Mouse (Mus musculus): ENCODE results near the gene Klrc3. TPM values are rescaled to one million over a fixed set of nuclear protein-coding genes. Genes with fewer than 3 reads are reported as not detected.
"Not testable (repeated sequence)": the region's sequence is repeated elsewhere in the genome, so short reads cannot be mapped to it uniquely, and the experiment has no call there.

The Klrc3 gene
- total RNA-seq (2021) = not detected
- long read RNA-seq = 0 reads

DNA sequence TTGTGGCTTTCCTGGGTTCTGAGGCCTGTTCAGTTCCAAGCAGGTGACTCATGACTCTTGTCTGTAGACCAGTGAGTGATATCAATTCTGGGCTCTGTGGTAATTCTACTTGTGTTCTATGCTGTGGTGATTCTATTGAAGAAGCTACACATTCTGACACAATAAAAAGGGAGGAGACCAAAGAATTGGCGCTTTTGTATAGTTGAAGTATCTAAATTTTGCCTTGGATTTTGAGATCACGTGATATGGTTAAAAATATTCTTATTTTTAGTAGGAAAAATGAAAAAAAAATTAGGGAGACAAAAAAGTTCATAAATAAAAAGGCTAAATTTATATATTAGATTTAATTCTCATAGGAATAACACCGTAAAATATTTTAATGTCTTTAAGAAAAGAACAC is at the start of gene Klrc3:
Gene Klrc3, minus strand, starts transcription at position 101 of the 400 bp plus-strand sequence.
- not testable (repeated sequence) for DNase-seq (ENCODE audit: low spot score in 2 of 2)

DNA sequence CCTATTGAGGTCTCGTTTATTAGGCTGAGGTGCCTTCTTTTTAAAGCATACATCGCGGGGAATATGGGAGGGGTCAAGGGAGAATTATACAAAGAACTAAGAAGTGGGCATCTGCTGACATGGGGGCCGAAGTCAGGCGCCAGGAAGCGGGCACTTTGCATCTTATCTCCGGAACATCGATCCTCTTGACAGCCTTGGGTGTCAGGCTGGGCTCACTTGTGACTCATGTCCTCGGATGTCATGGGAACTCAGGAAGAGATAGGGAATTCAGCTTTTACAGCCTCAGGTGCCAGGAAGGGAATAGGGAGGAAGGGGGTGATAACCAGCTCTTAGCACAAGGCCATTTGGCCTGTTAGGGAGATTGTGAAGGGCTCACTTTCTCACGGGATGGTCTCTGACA is 48.3 kb upstream of the Klrc3 start:
- not testable (repeated sequence) for DNase-seq (ENCODE audit: low spot score in 2 of 2)

DNA sequence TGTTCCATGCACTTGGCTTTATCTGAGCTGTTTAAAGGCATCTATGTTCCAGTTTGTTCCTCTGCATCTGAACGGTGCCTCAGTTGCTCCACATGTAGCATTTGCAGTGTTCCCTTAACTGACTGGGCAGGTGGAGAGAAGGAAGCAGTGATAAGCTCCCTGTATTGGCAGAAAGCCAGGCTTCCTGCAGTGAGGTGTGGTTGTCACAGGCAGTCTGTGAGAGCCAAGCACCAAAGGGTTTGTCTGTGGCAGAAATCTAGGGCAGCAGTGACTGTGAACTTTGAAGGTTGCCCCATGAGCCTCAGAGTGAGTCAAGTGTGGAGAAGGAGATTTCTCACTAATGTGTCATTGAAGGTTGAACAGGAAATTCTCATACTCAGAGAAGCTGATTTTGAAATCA is 37.2 kb upstream of the Klrc3 start:
- no peak for DNase-seq (ENCODE audit: low spot score in 2 of 2)

DNA sequence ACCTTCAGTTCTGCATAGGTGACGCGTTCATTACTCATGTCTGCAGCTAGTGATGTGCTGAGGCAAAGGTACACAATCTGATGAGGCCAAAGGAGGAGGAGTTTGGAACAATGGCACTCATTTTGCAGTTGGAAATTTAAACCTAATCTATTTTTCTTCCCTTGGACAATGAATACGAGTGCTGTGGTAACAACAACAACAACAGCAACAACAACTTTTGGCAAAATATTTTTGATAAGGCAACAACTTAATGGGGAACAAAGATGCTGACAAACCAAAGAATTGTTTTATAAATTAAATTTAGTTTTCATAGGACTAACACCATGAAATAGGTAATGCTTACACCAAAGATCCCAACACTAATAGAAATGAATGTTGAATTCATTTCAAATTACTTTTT is 35.7 kb upstream of the Klrc3 start, which contains the start of gene Klrc1:
Gene Klrc1, minus strand, starts transcription at position 101 of the 400 bp plus-strand sequence.
- DNase-seq (ENCODE audit: low spot score in 2 of 2) = no peak

DNA sequence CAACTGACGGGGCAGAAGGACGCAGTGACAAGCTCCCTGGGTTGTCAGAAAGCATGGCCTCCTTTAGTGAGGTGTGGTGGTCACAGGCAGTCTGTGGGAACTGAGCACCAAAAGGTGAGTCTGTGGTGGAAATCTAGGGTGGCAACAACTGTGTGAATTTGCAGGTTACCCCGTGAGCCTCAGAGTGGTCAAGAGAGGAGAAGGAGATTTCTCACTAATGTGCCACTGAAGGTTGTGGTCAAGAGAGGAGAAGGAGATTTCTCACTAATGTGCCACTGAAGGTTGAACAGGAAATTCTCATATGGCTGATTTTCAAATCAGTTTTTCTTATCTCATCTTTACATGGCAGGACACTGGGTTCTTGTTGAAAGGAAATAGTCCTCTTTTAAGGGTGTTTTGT is 18.2 kb upstream of the Klrc3 start:
- not testable (repeated sequence) for DNase-seq (ENCODE audit: low spot score in 2 of 2)

DNA sequence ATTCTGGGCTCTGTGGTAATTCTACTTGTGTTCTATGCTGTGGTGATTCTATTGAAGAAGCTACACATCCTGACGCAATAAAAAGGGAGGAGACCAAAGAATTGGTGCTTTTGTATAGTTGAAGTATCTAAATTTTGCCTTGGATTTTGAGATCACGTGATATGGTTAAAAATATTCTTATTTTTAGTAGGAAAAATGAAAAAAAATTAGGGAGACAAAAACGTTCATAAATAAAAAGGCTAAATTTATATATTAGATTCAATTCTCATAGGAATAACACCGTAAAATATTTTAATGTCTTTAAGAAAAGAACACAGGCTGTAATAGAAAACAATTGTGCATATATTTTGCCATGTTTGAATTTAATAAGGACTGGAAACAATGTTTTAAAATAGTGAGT is 17.5 kb upstream of the Klrc3 start, which contains the start of gene Klrc2:
Gene Klrc2, minus strand, starts transcription at position 101 of the 400 bp plus-strand sequence.
- DNase-seq (ENCODE audit: low spot score in 2 of 2) = not testable (repeated sequence)

DNA sequence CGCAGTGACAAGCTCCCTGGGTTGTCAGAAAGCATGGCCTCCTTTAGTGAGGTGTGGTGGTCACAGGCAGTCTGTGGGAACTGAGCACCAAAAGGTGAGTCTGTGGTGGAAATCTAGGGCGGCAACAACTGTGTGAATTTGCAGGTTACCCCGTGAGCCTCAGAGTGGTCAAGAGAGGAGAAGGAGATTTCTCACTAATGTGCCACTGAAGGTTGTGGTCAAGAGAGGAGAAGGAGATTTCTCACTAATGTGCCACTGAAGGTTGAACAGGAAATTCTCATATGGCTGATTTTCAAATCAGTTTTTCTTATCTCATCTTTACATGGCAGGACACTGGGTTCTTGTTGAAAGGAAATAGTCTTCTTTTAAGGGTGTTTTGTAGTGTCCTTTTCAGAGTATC is 917 bp upstream of the Klrc3 start:
- not testable (repeated sequence) for DNase-seq (ENCODE audit: low spot score in 2 of 2)

DNA sequence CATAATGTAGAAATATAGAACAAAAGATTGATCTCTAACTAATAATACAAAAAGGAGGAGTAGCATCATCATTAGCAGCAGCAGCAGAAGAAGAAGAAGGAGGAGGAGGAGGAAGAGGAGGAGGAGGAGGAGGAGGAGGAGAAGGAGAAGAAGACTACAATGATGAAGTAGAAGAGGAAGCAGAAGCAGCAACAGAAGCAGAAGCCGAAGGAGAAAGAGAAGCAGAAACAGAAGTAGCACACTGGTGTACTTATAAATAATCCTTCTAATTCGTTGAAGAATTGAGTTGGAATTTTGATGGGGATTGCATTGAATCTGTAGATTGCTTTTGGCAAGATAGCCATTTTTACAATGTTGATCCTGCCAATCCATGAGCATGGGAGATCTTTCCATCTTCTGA is 12.1 kb downstream of the Klrc3 start:
- DNase-seq (ENCODE audit: low spot score in 2 of 2) = not testable (repeated sequence)

DNA sequence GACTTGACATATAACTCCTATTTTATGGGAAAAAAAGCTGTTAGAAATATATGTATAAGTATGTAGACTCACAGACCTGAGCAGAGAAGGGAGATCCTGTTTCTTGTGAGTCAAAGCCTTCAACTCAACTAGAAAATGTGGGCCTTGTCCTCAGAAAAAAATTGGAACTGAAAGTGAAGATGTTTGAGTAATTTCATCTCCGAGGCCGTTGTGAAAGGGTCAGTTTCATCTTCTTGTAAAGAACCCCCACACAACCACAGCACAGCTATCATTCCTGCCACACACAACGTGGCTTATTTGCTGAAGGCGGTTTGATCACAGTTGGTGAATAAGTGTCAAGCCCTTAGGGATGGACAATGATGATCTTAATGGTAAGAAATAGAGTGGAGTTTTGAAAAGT is 19.4 kb downstream of the Klrc3 start, which contains the start of gene Klrk1:
Gene Klrk1, minus strand, starts transcription at position 130 of the 400 bp plus-strand sequence.
- DNase-seq (ENCODE audit: low spot score in 2 of 2) = no peak

DNA sequence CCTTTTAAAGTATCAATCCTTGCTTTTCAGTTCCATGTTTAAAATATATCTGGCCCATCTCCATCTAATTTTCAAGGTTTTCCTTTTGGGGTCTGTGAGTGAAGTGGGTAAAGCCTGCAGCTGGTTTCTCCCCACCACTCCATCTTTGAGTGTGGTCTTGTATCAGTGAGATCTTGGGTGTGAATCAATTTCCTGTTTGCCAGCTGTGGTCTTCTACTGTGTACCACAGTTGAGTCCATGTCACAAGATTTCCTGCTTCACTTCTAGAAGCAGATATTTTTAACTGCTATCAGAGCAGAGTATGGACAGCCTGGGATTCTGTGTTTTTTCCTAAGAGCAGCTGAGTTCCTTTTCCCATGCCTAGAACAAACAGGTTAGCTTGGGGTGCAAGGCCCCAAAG is 34.8 kb downstream of the Klrc3 start:
- DNase-seq (ENCODE audit: low spot score in 2 of 2) = no peak

DNA sequence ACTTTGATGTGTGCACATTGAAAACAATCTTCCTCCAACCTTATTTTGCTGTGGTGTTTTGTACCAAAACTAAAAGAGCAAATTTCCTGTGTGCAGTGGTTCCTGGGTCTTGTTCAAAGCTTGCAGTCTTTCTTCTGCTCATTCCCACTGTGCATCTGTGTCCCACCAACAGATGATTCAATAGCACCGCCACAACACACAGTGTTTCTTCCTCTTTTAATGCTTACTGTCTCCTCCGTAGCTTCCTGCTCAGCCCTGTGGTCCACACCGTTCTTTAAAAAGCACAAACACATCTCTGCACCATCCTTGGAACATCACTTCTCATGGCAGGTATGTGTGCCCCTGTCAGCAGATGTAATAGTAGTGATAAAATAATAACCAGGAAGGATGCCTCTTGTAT is 51.6 kb downstream of the Klrc3 start, which contains the start of gene Klrd1:
Gene Klrd1, plus strand, starts transcription at position 275 of the 400 bp plus-strand sequence.
- DNase-seq (ENCODE audit: low spot score in 2 of 2) = no peak

Small RNA genes lying within 50 kb of the gene (microRNA-seq; reads per million reads assigned to microRNA genes)
- gene Mir680-1 = 0 reads per million in 2 experiments

Other genes starting within 250 kb of the Klrc3 start
- not detected for gene Clec1b, start 246.0 kb downstream of the Klrc3 start, total RNA-seq (2021)
- gene Clec9a, start 234.5 kb downstream of the Klrc3 start, total RNA-seq (2021) = not detected
- 1 to 10 TPM; 4.2 TPM for gene Clec1a, start 191.3 kb downstream of the Klrc3 start, total RNA-seq (2021)
- not detected for gene Olr1, start 136.2 kb downstream of the Klrc3 start, total RNA-seq (2021)
- gene Tmem52b, start 130.8 kb downstream of the Klrc3 start, total RNA-seq (2021) = not detected
- gene Gabarapl1, start 110.2 kb downstream of the Klrc3 start, total RNA-seq (2021) = 100 to 1,000 TPM; 745 to 780 TPM
- not detected for gene Klre1, start 65.4 kb downstream of the Klrc3 start, total RNA-seq (2021)
- gene Klrd1, start 51.6 kb downstream of the Klrc3 start, total RNA-seq (2021) = not detected
- gene Klrk1, start 19.5 kb downstream of the Klrc3 start, total RNA-seq (2021) = not detected
- not detected for gene Klrc2, start 17.4 kb upstream of the Klrc3 start, total RNA-seq (2021)
- gene Klrc1, start 35.6 kb upstream of the Klrc3 start, total RNA-seq (2021) = not detected
- not detected for gene Klri1, start 73.8 kb upstream of the Klrc3 start, total RNA-seq (2021)
- not detected for gene Klri2, start 97.1 kb upstream of the Klrc3 start, total RNA-seq (2021)
- not detected for gene Gm156, start 140.9 kb upstream of the Klrc3 start, total RNA-seq (2021)
- not detected for gene Gm17631, start 219.3 kb upstream of the Klrc3 start, total RNA-seq (2021)
- not detected for gene Klra17, start 233.3 kb upstream of the Klrc3 start, total RNA-seq (2021)